Mouse (Mus musculus): ENCODE data around the gene Tiam1.

DNA sequence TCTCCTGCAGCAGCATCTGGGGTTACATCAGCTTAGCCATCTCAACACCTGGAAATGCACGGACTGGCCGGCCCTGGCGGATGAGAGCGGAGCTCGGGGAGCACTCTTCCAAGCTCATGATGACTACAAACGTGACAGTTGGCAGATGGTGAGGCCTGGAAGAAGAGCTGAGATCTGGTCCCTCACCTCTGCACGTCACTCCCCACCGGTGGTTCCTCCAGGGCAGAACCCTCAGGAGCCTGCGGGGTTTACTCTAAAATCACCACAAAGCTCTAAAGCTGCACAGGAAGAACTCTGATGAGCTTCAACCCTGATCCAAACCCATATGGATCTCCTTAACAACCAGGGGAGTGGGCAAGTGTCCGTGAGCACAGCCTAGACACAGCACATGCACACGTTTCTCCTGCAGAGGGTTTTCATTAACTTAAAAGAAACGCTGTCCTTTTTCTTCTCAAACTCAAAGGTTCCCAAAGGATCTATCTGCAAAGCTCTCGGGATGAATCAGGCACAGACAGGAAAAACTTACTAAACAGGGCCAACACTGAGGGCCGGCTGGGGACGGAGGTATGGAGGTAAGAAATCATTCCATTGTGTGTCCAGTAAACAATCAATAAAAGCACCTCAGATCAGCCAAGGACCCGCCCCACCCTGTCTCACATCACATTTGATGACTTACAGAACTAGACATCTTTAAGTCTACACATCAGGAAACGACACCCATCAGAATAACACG, 120.5 kb downstream of the Tiam1 start:
- TF ChIP-seq CTCF (IDR thresholded peaks at IDR 0.05; ENCODE audit: low read depth, low read length) (no peak), GATA1 (IDR thresholded peaks at IDR 0.05; ENCODE audit: borderline replicate concordance, low read length) (no peak)
